Mouse (Mus musculus) liver, adult 2 months (tissue): ENCODE measurements around the gene Adamts12.

Experiments
- CTCF ChIP-seq: fragments of 200-500 bp; IDR thresholded peaks from 2 replicates; pipeline ENCODE4 v1.5.1; 2011; ENCODE audit warnings: low read depth, low read length, control low read depth
- POLR2A ChIP-seq: fragments of 200-500 bp; IDR thresholded peaks from 2 replicates; pipeline ENCODE4 v1.6.1; 2011; ENCODE audit warnings: low read length, control low read depth; ENCODE audit not compliant: insufficient read depth; ENCODE audit errors: extremely low read depth

DNA sequence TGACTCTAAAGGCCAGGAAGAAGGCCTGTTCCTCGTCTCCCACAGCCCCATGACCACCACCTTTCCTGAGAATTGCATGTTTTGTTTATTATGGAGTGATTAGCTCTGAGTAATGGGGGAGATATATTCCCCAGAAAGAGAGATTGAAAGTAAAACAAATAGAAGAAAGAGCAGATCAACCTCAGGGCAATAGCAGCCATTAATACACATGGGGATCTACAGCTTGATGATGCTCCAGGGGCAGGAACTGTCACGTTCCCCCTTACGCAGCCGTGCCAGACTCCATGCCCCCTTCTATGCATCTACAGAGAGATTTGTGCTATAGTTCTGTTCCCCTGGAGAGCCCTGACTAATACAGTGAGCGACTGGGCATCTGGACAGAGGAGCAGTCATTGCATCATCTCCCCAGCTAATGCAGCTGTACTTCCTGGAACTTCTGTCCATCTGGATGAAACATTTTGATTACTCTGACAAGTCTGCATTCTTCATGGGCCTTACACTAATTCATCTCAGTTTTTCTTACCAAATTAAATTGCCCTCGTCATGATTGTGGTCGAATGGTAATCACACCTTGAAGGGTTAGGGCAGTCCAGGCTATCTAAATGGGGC lies 306.0 kb downstream of the Adamts12 start:
- no peak for TF ChIP-seq CTCF
- TF ChIP-seq POLR2A: no peak
